Mouse (Mus musculus) frontal cortex, adult 2 months (tissue): ENCODE data around the gene Epha8. TPM values are rescaled to one million over a fixed set of nuclear protein-coding genes. Genes with fewer than 3 reads are reported as not detected.
A peak's percentile ranks its signal among the peaks of the same experiment; 100 is the strongest.

Experiments used
- DNase-seq, 2 experiments: peaks; one replicate each; pipeline ENCODE4 v3.0.0; 2022; ENCODE audit warnings: low spot score in 1 of 2; ENCODE audit errors: extremely low spot score in 1 of 2
- polyA plus RNA-seq: library from polyadenylated mRNA; depleted of rRNA; stranded (reverse); fragments of >200 nt; gene quantifications from 2 replicates; pipeline ENCODE4 v1.2.3, GENCODE M21; 2012; rRNA removed

Gene Epha8
- 5.1 and 6.4 TPM in 2 replicates for polyA plus RNA-seq

GRCm38 (mm10) chr4:136956751-136957446 is at the start of gene Epha8:
Gene Epha8, minus strand, starts transcription at chr4:136956816.
- DNase-seq: no peak

GRCm38 (mm10) chr4:137001825-137002224 is 45.2 kb upstream of the Epha8 start:
- no peak for DNase-seq

GRCm38 (mm10) chr4:137001020-137001419 is 44.4 kb upstream of the Epha8 start:
- DNase-seq: no peak

DNA sequence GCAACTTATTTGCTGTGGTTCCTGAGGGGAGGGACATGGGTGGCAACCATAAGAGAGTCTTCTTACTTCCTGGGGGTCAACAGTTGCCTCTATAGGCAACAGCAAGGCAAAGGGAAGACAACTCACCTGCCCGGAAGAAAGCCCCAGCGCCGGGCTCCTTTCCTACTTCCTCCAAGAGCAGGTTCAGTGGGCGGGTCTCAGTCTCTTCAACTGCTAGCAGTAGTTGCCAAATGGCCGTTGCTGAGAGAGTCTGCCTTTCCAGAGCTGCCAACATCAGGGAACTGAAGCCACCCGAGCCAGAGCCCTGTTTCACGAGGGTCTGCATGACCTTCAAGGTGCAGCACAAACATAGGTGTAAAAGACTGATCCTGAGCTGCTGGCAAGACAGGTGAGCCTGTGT is 41.8 kb upstream of the Epha8 start:
- no peak for DNase-seq

- DNase-seq: peak in 1 of 2 experiments; percentile 47
Measured at GRCm38 (mm10) chr4:136997723-136998345, 41.2 kb upstream of the Epha8 start.

GRCm38 (mm10) chr4:136996933-136997332 is 40.3 kb upstream of the Epha8 start:
- peak in 1 of 2 experiments; percentile 15 for DNase-seq

DNA sequence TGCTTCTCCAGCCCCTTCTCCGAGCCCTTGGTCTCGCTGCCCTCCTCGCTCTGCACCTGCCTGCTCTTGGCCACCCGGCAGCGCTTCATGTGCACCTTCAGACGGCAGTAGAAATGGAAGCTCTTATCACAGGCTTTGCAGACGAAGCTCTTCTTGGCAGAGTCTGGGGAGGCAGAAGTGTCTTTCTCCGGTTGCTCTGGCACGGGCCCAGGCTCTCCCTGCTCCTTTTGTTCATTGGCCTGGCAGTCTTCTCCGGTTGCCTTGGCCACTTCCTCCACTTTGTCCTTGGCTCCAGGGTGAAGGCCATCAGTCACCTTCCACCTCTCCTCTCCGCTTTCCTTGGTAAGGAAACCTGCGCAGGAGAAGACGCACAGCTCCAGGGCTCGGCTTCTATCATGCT is 38.7 kb upstream of the Epha8 start:
- DNase-seq: no peak

- DNase-seq: no peak
Measured at GRCm38 (mm10) chr4:136981993-136982695, 25.5 kb upstream of the Epha8 start.

- peak in 1 of 2 experiments; percentile 68 for DNase-seq
Measured at GRCm38 (mm10) chr4:136981347-136981746, 24.7 kb upstream of the Epha8 start.

GRCm38 (mm10) chr4:136980921-136981320 is 24.3 kb upstream of the Epha8 start:
- DNase-seq: no peak

- DNase-seq: no peak
Measured at GRCm38 (mm10) chr4:136977244-136977643, 20.6 kb upstream of the Epha8 start.

DNA sequence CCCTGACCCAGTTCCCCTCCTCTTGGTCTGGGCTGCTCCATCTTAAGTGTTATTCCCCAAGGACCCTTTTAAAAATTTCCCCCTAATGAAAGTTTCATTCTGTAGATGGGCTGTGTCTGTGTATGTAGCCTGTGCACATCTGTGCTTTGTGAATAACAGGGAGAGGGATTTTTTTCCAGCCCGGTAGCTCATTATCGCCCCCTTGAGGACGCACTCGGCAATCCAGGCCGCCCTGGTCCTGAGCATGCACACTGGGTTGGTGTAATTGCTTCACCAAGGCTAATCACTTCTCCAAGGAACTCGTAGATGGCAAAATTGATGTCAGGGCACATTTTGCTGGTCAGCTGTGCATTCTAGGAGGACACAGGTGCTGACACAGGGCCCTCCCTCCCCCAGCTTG is 14.3 kb upstream of the Epha8 start:
- DNase-seq: peak in 1 of 2 experiments; percentile 73

DNA sequence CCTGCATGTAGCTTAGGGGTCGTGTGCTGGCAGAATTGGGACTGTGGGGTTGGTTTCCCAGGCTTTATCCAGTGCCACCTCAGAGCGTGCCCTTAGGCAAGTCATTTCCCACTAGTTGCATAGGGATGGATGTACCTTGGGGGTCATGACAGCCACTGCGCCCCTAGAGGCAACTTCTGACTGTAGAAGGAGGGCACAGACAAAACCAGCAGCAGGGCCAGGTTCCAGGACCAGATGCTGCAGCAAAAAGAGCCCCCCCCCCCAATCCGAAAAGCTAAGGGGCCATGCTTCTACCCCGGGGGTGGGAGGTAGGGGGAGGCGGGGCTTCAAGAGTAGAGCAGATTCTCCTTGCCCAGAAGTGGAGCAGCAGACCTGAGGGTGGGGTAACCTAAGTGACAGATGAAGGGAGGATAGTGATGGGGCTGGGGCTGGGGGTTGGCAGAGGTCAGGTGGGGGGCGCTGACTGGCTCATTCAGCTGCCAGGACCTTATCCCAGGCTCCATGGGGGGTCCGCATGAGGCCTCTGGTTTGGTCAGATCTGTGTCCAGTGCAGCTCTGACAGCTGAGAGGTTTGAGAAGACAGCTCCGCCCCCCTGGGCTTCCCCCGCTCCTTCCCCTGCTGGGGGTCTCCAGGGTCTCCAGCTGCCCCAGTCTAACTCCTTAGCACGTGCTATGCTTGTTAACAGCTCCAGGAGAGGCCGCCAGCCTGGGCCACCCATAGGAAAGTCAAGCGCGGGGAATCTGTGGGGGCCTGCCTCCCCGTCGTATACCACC is 13.1 kb upstream of the Epha8 start:
- no peak for DNase-seq

- DNase-seq: no peak
Measured at GRCm38 (mm10) chr4:136969096-136969495, 12.5 kb upstream of the Epha8 start.

- no peak for DNase-seq
Measured at GRCm38 (mm10) chr4:136967511-136967910, 10.9 kb upstream of the Epha8 start.

GRCm38 (mm10) chr4:136966493-136967390 is 10.1 kb upstream of the Epha8 start:
- no peak for DNase-seq

- no peak for DNase-seq
Measured at GRCm38 (mm10) chr4:136964990-136965421, 8.4 kb upstream of the Epha8 start.

DNA sequence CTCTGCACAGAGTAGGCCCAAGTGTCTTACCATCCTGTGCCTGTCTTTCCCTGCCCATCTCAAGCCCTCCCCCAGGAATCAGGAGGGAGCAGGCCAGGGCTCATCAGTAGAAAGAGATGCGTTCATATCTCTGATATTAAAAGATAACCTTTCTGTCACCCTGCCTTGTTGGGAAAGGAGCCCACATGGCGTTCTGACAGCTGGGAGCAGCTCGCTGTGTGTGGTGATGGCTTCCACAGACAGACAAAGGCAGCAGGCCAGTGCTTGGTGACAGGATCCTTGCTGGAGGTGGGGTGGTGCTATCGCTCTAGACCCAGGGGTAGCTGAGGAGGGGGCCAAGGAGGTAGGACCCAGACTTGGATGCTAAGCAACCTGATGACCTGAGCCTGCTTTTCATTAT is 5.8 kb upstream of the Epha8 start:
- no peak for DNase-seq

- DNase-seq: no peak
Measured at GRCm38 (mm10) chr4:136961642-136962285, 5.1 kb upstream of the Epha8 start.
